31 mouse cellular contexts compared by ENCODE assay signal in genomic region chr15:96180036-96180435, GRCm38 (mm10).
DNase-seq lines count a peak whose midpoint lies in the region; ATAC-seq and TF ChIP-seq lines count a peak whose summit lies in the region.
"Had no signal": no experiment of that assay in that cellular context is flagged by ENCODE, and none has a peak within 500 bp of the region (broad histone marks: within the 10 kb centered on the region; RNA-seq: fewer than 3 reads in every experiment).

No protein-coding gene starts in this region.

- H3K4me3 ChIP-seq in heart, postnatal 0 days (ENCODE audit: low read depth, low read length) = no peak overlapping the region
- H3K4me3 ChIP-seq in heart, embryonic 11.5 days (ENCODE audit: low read depth, low read length) = no peak overlapping the region
- peak overlapping the region; percentile 36 to 59 for H3K4me3 ChIP-seq in MEL (ENCODE audit: control insufficient read depth in 1 of 2, insufficient read depth in 1 of 2, low read depth in 2 of 2, low read length in 2 of 2)
- H3K4me3 ChIP-seq in myocyte = peak overlapping the region; percentile 6
- H3K4me3 ChIP-seq: embryonic facial prominence, embryonic 12.5 days; embryonic facial prominence, embryonic 15.5 days; erythroblast, embryonic 14.5 days; forebrain, embryonic 12.5 days; forebrain, embryonic 15.5 days; hindbrain, embryonic 10.5 days had no signal

- 53% methylated on average over 5 of the region's 5 CpGs for WGBS in heart, postnatal 0 days
- WGBS in heart, embryonic 11.5 days (ENCODE audit: insufficient replicate concordance) = 51% methylated on average over 5 of the region's 5 CpGs

- peak; percentile 18 to 31 for DNase-seq in heart, adult 18-20 months
- DNase-seq in heart, postnatal 36 days = no peak
- DNase-seq in heart, postnatal 0 days (ENCODE audit: low spot score) = no peak
- peak; percentile 53 for DNase-seq in MEL (ENCODE audit: low read depth, low spot score)
- no peak for DNase-seq in cerebellum, adult 8-10 months
- no peak for DNase-seq in retina, postnatal 1 day
- DNase-seq: adrenal gland, postnatal 10 days; adrenal gland, postnatal 36 days; B cell, adult 2 months; cerebellum, adult 18-20 months; cerebellum, adult 9-11 months; cerebellum, postnatal 25 days; gastrocnemius, postnatal 10 days; gastrocnemius, postnatal 36 days; kidney, adult 18-20 months; kidney, adult 9 months had no signal

- TF ChIP-seq CTCF in heart, postnatal 0 days (IDR thresholded peaks at IDR 0.05; ENCODE audit: low read depth) = no peak
- TF ChIP-seq CTCF in MEL (IDR thresholded peaks at IDR 0.05 in 2 of 3, conservative IDR thresholded peaks at IDR 0.05 in 1 of 3; ENCODE audit: control insufficient read depth in 1 of 3, insufficient read depth in 1 of 3, low read depth in 2 of 3, low read length in 3 of 3, poor library complexity in 1 of 3, severe bottlenecking in 1 of 3) = no peak

- ATAC-seq in heart, postnatal 0 days (ENCODE audit: insufficient read depth, low read depth) = peak; percentile 31; the same call in 1 of the 2 replicates
- no peak for ATAC-seq in heart, embryonic 11.5 days (replicated peaks; ENCODE audit: insufficient number of reproducible peaks, low FRiP score, low TSS enrichment)
- ATAC-seq: forebrain, embryonic 15.5 days; hindbrain, postnatal 0 days; inflammation-experienced regulatory T-cells, adult 6 months; intestine, embryonic 16.5 days; Patski had no signal

- no peak; the same call in 1 of the 2 replicates for TF ChIP-seq RAD21 in MEL (IDR thresholded peaks at IDR 0.05; ENCODE audit: low read depth, low read length)

- H3K4me1 ChIP-seq in heart, postnatal 0 days (ENCODE audit: control insufficient read depth, insufficient read depth) = peaks cover 3% of the 10 kb centered on the region; the same call in 1 of the 2 replicates
- H3K4me1 ChIP-seq in heart, embryonic 11.5 days (ENCODE audit: control insufficient read depth, insufficient read depth, low read length) = peaks cover 4% of the 10 kb centered on the region; the same call in 1 of the 2 replicates
- H3K4me1 ChIP-seq in MEL (ENCODE audit: control insufficient read depth in 1 of 2, insufficient read depth in 2 of 2, low read length in 2 of 2) = peaks cover 2 to 11% of the 10 kb centered on the region in 2 experiments; a peak in 2 of 4 replicates
- H3K4me1 ChIP-seq: embryonic facial prominence, embryonic 12.5 days had no signal

- H3K27ac ChIP-seq in heart, postnatal 0 days (ENCODE audit: low read depth) = no peak overlapping the region
- no peak overlapping the region for H3K27ac ChIP-seq in heart, embryonic 11.5 days (ENCODE audit: low read depth, low read length)
- H3K27ac ChIP-seq in MEL (ENCODE audit: control insufficient read depth, low read depth, low read length) = peak overlapping the region; percentile 57
- H3K27ac ChIP-seq: embryonic facial prominence, embryonic 12.5 days; embryonic facial prominence, embryonic 15.5 days; forebrain, embryonic 12.5 days; forebrain, embryonic 15.5 days; hindbrain, embryonic 10.5 days; hindbrain, embryonic 14.5 days; hindbrain, postnatal 0 days had no signal

- no peak overlapping the region for H3K4me2 ChIP-seq in heart, postnatal 0 days (ENCODE audit: low read depth, low read length)
- no peak overlapping the region for H3K4me2 ChIP-seq in heart, embryonic 11.5 days
- peak overlapping the region; percentile 82 for H3K4me2 ChIP-seq in myocyte (ENCODE audit: low read depth)
- H3K4me2 ChIP-seq: embryonic facial prominence, embryonic 12.5 days; embryonic facial prominence, embryonic 15.5 days; forebrain, embryonic 12.5 days; forebrain, embryonic 15.5 days; hindbrain, embryonic 14.5 days had no signal

- no peak overlapping the region for H3ac ChIP-seq in myocyte (ENCODE audit: control insufficient read depth, insufficient read length)

- H3K79me2 ChIP-seq in MEL (ENCODE audit: control insufficient read depth, insufficient read depth, low read length, poor library complexity) = no peaks in the 10 kb centered on the region; the same call in 1 of the 2 replicates
- H3K79me2 ChIP-seq in myocyte (ENCODE audit: control insufficient read depth, insufficient read depth) = no peaks in the 10 kb centered on the region

- TF ChIP-seq POLR2A in MEL (IDR thresholded peaks at IDR 0.05; ENCODE audit: control insufficient read depth in 1 of 2, insufficient read depth in 1 of 2, low read depth in 1 of 2, low read length in 2 of 2, poor library complexity in 1 of 2) (no peak), myocyte (IDR thresholded peaks at IDR 0.05; ENCODE audit: insufficient read length, low read depth) (no peak)

- no peaks in the 10 kb centered on the region for H3K9me3 ChIP-seq in heart, postnatal 0 days (replicated peaks; ENCODE audit: control insufficient read depth, low read length)
- H3K9me3 ChIP-seq in heart, embryonic 11.5 days (replicated peaks; ENCODE audit: control insufficient read depth, low read length) = no peaks in the 10 kb centered on the region
- H3K9me3 ChIP-seq in MEL (replicated peaks; ENCODE audit: insufficient read depth, low read length) = no peaks in the 10 kb centered on the region
- H3K9me3 ChIP-seq: embryonic facial prominence, embryonic 12.5 days; embryonic facial prominence, embryonic 15.5 days; forebrain, embryonic 12.5 days; forebrain, embryonic 15.5 days; hindbrain, embryonic 10.5 days had no signal

- H3K36me3 ChIP-seq in heart, postnatal 0 days (replicated peaks; ENCODE audit: control insufficient read depth, insufficient read depth, low read length) = no peaks in the 10 kb centered on the region
- no peaks in the 10 kb centered on the region for H3K36me3 ChIP-seq in heart, embryonic 11.5 days (ENCODE audit: control insufficient read depth, insufficient read depth, low read length)
- H3K36me3 ChIP-seq in MEL (ENCODE audit: control insufficient read depth in 1 of 2, insufficient read depth in 2 of 2, low read length in 2 of 2) (peaks cover 0 to 8% of the 10 kb centered on the region in 2 experiments; a peak in 2 of 4 replicates), myocyte (ENCODE audit: control insufficient read depth, insufficient read depth) (no peaks in the 10 kb centered on the region)
- H3K36me3 ChIP-seq: embryonic facial prominence, embryonic 12.5 days; embryonic facial prominence, embryonic 15.5 days; forebrain, embryonic 12.5 days; forebrain, embryonic 15.5 days; G1E; hindbrain, embryonic 10.5 days had no signal

- no peaks in the 10 kb centered on the region for H3K27me3 ChIP-seq in heart, postnatal 0 days (ENCODE audit: control insufficient read depth, insufficient read depth, low read length)
- H3K27me3 ChIP-seq in heart, embryonic 11.5 days (ENCODE audit: control insufficient read depth, insufficient read depth, low read length) = no peaks in the 10 kb centered on the region
- H3K27me3 ChIP-seq in MEL (ENCODE audit: control insufficient read depth in 1 of 2, insufficient read depth in 2 of 2, low read length in 2 of 2) = no peaks in the 10 kb centered on the region; a peak in 1 of 4 replicates
- H3K27me3 ChIP-seq in myocyte (ENCODE audit: control insufficient read depth, insufficient read depth, insufficient read length) = no peaks in the 10 kb centered on the region
- H3K27me3 ChIP-seq: CH12.LX; embryonic facial prominence, embryonic 12.5 days; embryonic facial prominence, embryonic 15.5 days; forebrain, embryonic 12.5 days; forebrain, embryonic 15.5 days; Patski had no signal

- intact Hi-C loops in heart, postnatal 36 days (cut with DNase I) = no loop called here

- TF ChIP-seq EP300 in heart, postnatal 0 days (IDR thresholded peaks at IDR 0.05; ENCODE audit: low read depth) = no peak
- 0 out of 4 replicates have a peak, but pooled peaks of 1 of the 2 experiments have one; percentile 19 for TF ChIP-seq EP300 in MEL (IDR thresholded peaks at IDR 0.05; ENCODE audit: low read depth in 1 of 2, low read length in 2 of 2)

- no peak overlapping the region for H3K9ac ChIP-seq in heart, postnatal 0 days (replicated peaks; ENCODE audit: low read depth, low read length)
- no peak overlapping the region for H3K9ac ChIP-seq in heart, embryonic 11.5 days (ENCODE audit: low read depth, low read length)
- H3K9ac ChIP-seq in MEL (ENCODE audit: control insufficient read depth, low read depth, low read length, poor library complexity, severe bottlenecking) = peak overlapping the region; percentile 48
- H3K9ac ChIP-seq: embryonic facial prominence, embryonic 12.5 days; embryonic facial prominence, embryonic 15.5 days; forebrain, embryonic 12.5 days; forebrain, embryonic 15.5 days; hindbrain, embryonic 14.5 days had no signal

TF ChIP-seq in MEL, 35 proteins besides CTCF, POLR2A, EP300 and RAD21 (continues in another document):
- TF ChIP-seq TCF12 (IDR thresholded peaks at IDR 0.05; ENCODE audit: low read depth, low read length) (no peak), JUND (IDR thresholded peaks at IDR 0.05; ENCODE audit: low read depth, low read length) (no peak), NELFE (IDR thresholded peaks at IDR 0.05; ENCODE audit: low read depth, low read length) (no peak), GATA1 (IDR thresholded peaks at IDR 0.05; ENCODE audit: low read depth, low read length) (peak; percentile 38), TBP (IDR thresholded peaks at IDR 0.05; ENCODE audit: low read depth, low read length) (0 out of 2 replicates have a peak, but pooled peaks have one; percentile 9), GABPA (IDR thresholded peaks at IDR 0.05; ENCODE audit: low read depth, low read length) (no peak), UBTF (IDR thresholded peaks at IDR 0.05; ENCODE audit: borderline replicate concordance, insufficient read depth, low read depth, low read length) (no peak), MAZ (IDR thresholded peaks at IDR 0.05; ENCODE audit: low read depth, low read length) (no peak), HCFC1 (IDR thresholded peaks at IDR 0.05; ENCODE audit: low read depth, low read length) (no peak), ZMIZ1 (IDR thresholded peaks at IDR 0.05; ENCODE audit: low read depth, low read length) (no peak)

TF ChIP-seq in myocyte, 11 proteins besides CTCF, POLR2A, EP300 and RAD21:
- TF ChIP-seq TCF3 (IDR thresholded peaks at IDR 0.05; ENCODE audit: insufficient read length, low read depth) = no peak
- no peak for TF ChIP-seq TCF12 (IDR thresholded peaks at IDR 0.05; ENCODE audit: insufficient read depth, poor library complexity, severe bottlenecking)
- no peak for TF ChIP-seq REST (IDR thresholded peaks at IDR 0.05; ENCODE audit: insufficient read depth, insufficient read length)
- no peak for TF ChIP-seq POLR2AphosphoS2 (IDR thresholded peaks at IDR 0.05; ENCODE audit: insufficient read length, low read depth)
- no peak for TF ChIP-seq MYOD1 (IDR thresholded peaks at IDR 0.05; ENCODE audit: control insufficient read depth in 1 of 3, insufficient read length in 2 of 3, low read depth in 2 of 3)
- TF ChIP-seq MAX (IDR thresholded peaks at IDR 0.05; ENCODE audit: low read depth) = no peak
- no peak for TF ChIP-seq SRF (IDR thresholded peaks at IDR 0.05; ENCODE audit: control insufficient read depth, insufficient read length, low read depth)
TF ChIP-seq in myocyte: peak in this region for 0.

Comparison
In these comparisons a context has a peak if more than half of its experiments do, and no peak if none do; other contexts are left out.
1. DNase-seq: peak in heart, adult 18-20 months (2 of 2) and MEL (single experiment); none in heart, postnatal 36 days (0 of 2), heart, postnatal 0 days (single experiment), cerebellum, adult 8-10 months (single experiment) and retina, postnatal 1 day (single experiment).
2. H3K4me3 ChIP-seq: peak in MEL (2 of 2) and myocyte (single experiment); none in heart, postnatal 0 days (single experiment) and heart, embryonic 11.5 days (single experiment).